Mouse (Mus musculus): ENCODE results near the gene Serpinb9. TPM values are rescaled to one million over a fixed set of nuclear protein-coding genes. Genes with fewer than 3 reads are reported as not detected.
A peak's percentile ranks its signal among the peaks of the same experiment; 100 is the strongest.
"Not testable (repeated sequence)": the region's sequence is repeated elsewhere in the genome, so short reads cannot be mapped to it uniquely, and the experiment has no call there.

Serpinb9 gene
- polyA plus RNA-seq (2014; fragmentation: Nextera tagmentation; extraction: Ambion mirVana): 0.32 and 1.8 TPM in 2 replicates

DNA sequence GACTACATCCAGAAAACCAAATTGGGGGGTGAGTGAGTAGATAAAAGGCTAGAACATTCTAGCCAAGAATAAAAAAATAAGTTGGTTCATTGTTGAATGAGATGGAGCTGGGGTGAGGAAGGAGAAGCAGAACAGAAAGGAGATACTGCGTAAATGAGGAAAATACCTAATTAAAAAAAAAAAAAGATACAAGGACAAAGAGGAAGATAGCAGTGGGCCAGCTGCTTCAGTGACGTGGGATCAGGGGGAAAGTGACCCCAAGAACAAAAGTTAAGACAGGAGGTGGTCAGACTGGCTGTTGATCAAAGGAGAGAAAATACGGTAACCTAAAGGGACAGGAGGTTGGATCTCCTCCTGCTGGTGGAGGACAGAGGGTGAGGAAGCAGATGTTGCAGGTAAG, at the start of gene Serpinb9:
Gene Serpinb9, plus strand, starts transcription at position 301 of the 400 bp plus-strand sequence.
- Histone ChIP-seq H3K9me3 (ENCODE audit: control insufficient read depth, low read length) (no peaks in the 10 kb centered on the region), H3K4me3 (replicated peaks; ENCODE audit: low read depth, low read length) (no peak within 1 kb of the TSS), H3K4me2 (ENCODE audit: low read length) (peak within 1 kb of the TSS; percentile 46), H3K27ac (replicated peaks; ENCODE audit: low read depth, low read length) (no peak within 1 kb of the TSS), H3K36me3 (ENCODE audit: control insufficient read depth, insufficient read depth, low read length) (no peaks in the 10 kb centered on the region), H3K4me1 (ENCODE audit: control insufficient read depth, insufficient read depth, low read length) (no peaks in the 10 kb centered on the region), H3K27me3 (ENCODE audit: control insufficient read depth, insufficient read depth, low read length) (no peaks in the 10 kb centered on the region), H3K9ac (replicated peaks; ENCODE audit: low read length) (no peak within 1 kb of the TSS; the same call in 1 of the 2 replicates)
- no peak for ATAC-seq (ENCODE audit: low FRiP score, low TSS enrichment)
- WGBS: 73% methylated on average over 3 of the region's 3 CpGs
- no peak for DNase-seq

DNA sequence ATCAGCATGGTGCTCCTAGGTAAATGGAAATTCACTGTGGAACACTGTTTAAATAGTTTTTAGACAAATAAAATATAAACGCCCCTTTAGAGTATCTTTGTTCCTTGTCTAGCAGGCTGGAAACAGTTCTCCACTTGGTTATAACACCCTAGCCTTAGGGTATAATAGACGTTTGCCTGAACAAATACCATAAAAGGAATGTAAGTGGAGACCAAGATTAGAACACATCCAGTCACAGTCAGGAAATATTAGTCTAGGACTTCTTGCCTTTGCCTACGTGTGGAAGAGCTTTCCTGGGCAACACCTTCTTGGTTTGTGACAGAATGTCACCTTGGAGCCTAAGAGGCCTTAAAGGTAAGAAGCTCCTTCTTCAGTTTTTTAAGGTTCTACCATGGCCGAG, 46.5 kb upstream of the Serpinb9 start:
- no peaks in the 10 kb centered on the region for H3K36me3 ChIP-seq (ENCODE audit: control insufficient read depth, insufficient read depth, low read length)
- 67% methylated on average over 4 of the region's 4 CpGs for WGBS
- no peak overlapping the region for H3K27ac ChIP-seq (replicated peaks; ENCODE audit: low read depth, low read length)
- no peak overlapping the region for H3K4me2 ChIP-seq (ENCODE audit: low read length)
- no peaks in the 10 kb centered on the region for H3K27me3 ChIP-seq (ENCODE audit: control insufficient read depth, insufficient read depth, low read length)
- DNase-seq (no peak), ATAC-seq (ENCODE audit: low FRiP score, low TSS enrichment) (no peak)
- no peaks in the 10 kb centered on the region for H3K9me3 ChIP-seq (ENCODE audit: control insufficient read depth, low read length)
- no peaks in the 10 kb centered on the region for H3K4me1 ChIP-seq (ENCODE audit: control insufficient read depth, insufficient read depth, low read length)
- H3K4me3 ChIP-seq (replicated peaks; ENCODE audit: low read depth, low read length): no peak overlapping the region
- no peak overlapping the region for H3K9ac ChIP-seq (replicated peaks; ENCODE audit: low read length)

DNA sequence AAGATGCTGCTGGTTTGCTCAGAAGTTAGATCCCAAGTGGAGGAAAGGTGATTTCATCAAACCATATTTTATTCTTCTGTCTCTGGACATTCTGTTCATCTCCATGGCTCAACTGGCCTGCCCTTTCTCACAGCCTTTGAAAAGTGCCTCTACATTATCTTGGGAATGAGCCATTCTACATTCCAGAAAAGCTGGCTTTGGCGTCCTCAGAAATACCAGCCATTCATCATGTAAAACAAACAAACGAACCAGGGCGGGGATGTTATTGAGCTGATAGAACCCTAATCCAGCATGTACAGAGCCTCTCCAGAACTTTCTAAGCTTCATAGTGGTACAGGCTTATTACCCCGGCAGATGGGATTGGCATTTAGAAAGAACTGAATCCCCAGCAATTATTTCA, 45.1 kb upstream of the Serpinb9 start:
- Histone ChIP-seq H3K4me2 (ENCODE audit: low read length) (no peak overlapping the region), H3K27me3 (ENCODE audit: control insufficient read depth, insufficient read depth, low read length) (no peaks in the 10 kb centered on the region), H3K4me3 (replicated peaks; ENCODE audit: low read depth, low read length) (no peak overlapping the region), H3K4me1 (ENCODE audit: control insufficient read depth, insufficient read depth, low read length) (no peaks in the 10 kb centered on the region), H3K9me3 (ENCODE audit: control insufficient read depth, low read length) (no peaks in the 10 kb centered on the region), H3K9ac (replicated peaks; ENCODE audit: low read length) (no peak overlapping the region), H3K36me3 (ENCODE audit: control insufficient read depth, insufficient read depth, low read length) (no peaks in the 10 kb centered on the region), H3K27ac (replicated peaks; ENCODE audit: low read depth, low read length) (no peak overlapping the region)
- 81% methylated on average over 4 of the region's 4 CpGs for WGBS
- no peak for DNase-seq
- ATAC-seq (ENCODE audit: low FRiP score, low TSS enrichment): no peak

DNA sequence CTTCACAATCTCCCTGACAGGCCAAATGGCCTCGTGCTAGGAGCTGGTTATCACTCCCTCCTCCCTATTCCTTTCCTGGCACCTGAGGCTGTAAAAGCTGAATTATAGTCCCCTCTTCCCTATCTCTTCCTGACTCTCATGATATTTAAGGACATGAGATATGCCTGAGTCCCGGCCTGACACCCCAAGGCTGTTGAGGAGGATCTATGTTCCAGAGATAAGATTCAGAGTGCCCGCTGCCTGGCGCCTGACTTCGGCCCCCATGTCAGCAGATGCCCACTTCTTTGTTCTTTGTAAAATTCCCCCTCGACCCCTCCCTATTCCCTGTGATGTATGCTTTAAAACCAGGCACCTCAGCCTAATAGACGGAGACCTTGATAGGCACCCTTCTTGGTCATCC, 44.5 kb upstream of the Serpinb9 start:
- not testable (repeated sequence) for DNase-seq; H3K9me3 ChIP-seq (ENCODE audit: control insufficient read depth, low read length); H3K27me3 ChIP-seq (ENCODE audit: control insufficient read depth, insufficient read depth, low read length); H3K9ac ChIP-seq (replicated peaks; ENCODE audit: low read length); H3K27ac ChIP-seq (replicated peaks; ENCODE audit: low read depth, low read length); H3K4me1 ChIP-seq (ENCODE audit: control insufficient read depth, insufficient read depth, low read length); H3K36me3 ChIP-seq (ENCODE audit: control insufficient read depth, insufficient read depth, low read length); H3K4me2 ChIP-seq (ENCODE audit: low read length); ATAC-seq (ENCODE audit: low FRiP score, low TSS enrichment); H3K4me3 ChIP-seq (replicated peaks; ENCODE audit: low read depth, low read length)
- 86% methylated on average over 7 of the region's 7 CpGs for WGBS

DNA sequence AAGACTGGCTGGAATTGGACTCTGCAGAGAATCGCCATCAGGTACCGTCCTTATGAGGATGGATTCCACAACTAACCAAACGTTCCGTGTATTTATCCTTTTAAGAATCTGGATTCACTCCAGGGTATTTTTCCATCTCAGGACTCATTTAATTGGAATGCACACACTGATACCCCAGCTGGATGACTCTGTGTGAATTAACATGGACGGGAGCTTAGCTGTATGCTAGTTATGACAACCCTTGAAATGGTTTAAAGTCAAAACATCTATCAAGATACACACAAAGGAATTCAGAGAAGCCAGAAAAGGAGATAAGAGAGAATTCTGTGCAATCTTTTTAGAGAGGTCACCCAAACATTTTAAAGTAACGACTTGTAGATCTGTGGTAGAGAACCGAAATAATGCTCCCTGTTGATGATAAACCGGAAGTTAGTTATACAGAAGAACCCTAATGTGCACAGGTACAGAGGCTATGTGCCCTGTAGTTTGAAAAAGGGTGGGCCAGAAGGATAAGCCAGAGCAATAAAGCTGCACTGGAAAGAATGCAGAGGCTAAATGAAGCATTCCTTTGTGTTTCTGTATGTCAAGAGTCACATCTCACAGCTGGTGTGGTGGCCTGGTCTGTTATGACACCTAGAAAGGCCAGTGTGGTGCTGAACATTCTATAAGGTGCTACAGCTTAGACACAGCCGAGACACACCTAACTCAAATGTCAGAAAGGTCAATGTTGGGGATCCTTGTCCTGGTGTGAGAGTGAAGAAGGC, 38.9 kb upstream of the Serpinb9 start:
- no peak for DNase-seq
- Histone ChIP-seq H3K4me3 (replicated peaks; ENCODE audit: low read depth, low read length) (no peak overlapping the region), H3K4me2 (ENCODE audit: low read length) (no peak overlapping the region), H3K9ac (replicated peaks; ENCODE audit: low read length) (no peak overlapping the region), H3K27ac (replicated peaks; ENCODE audit: low read depth, low read length) (no peak overlapping the region), H3K4me1 (ENCODE audit: control insufficient read depth, insufficient read depth, low read length) (no peaks in the 10 kb centered on the region), H3K36me3 (ENCODE audit: control insufficient read depth, insufficient read depth, low read length) (no peaks in the 10 kb centered on the region), H3K9me3 (ENCODE audit: control insufficient read depth, low read length) (no peaks in the 10 kb centered on the region), H3K27me3 (ENCODE audit: control insufficient read depth, insufficient read depth, low read length) (no peaks in the 10 kb centered on the region)
- WGBS: 86% methylated on average over 9 of the region's 9 CpGs
- no peak for ATAC-seq (ENCODE audit: low FRiP score, low TSS enrichment)

DNA sequence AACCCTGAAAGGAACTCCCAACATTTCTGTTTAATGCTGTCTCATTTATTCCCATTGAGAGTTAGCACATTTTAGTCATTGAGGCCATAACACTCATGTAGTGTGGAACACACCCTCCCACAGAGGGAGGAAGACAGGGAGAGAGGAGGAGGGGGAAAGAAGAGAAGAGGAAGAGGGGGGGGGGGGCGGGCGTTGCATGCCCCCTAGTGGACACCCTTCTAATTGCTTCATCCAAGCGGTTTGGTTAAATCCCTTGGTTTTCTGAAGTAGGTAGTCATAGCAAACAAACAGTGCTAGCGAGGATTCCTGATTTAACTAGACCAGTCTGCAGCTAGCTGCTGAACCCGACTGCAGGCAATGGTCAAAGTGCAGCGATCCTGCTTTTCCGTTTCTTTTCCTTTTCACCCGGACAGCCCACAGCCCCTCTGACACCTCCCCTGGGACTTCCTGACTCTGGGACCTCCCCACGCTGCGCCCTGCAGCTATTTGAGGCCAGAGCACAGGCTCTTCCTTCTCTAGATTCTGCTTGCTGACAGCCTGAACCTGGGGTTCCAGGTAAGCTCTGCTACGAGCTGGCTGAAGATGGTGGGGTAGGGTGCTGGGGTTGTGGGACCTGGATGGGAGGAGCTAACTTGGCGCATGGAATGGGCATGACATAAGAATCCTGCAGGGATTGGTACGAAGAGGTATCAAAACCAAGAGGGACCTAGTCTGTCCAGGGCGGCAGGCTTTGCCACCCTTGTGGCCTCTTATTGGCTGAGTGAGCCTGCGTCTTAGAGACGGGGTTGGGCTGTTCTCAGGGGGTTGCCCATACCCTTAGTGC, 37.9 kb upstream of the Serpinb9 start, which contains the start of gene Serpinb6b:
Gene Serpinb6b, plus strand, starts transcription at position 221 of the 823 bp plus-strand sequence.
- Histone ChIP-seq H3K9me3 (ENCODE audit: control insufficient read depth, low read length) (no peaks in the 10 kb centered on the region), H3K27ac (replicated peaks; ENCODE audit: low read depth, low read length) (no peak within 1 kb of the TSS), H3K4me3 (replicated peaks; ENCODE audit: low read depth, low read length) (no peak within 1 kb of the TSS), H3K4me1 (ENCODE audit: control insufficient read depth, insufficient read depth, low read length) (no peaks in the 10 kb centered on the region), H3K36me3 (ENCODE audit: control insufficient read depth, insufficient read depth, low read length) (no peaks in the 10 kb centered on the region), H3K4me2 (ENCODE audit: low read length) (peak within 1 kb of the TSS; percentile 33), H3K9ac (replicated peaks; ENCODE audit: low read length) (no peak within 1 kb of the TSS; the same call in 1 of the 2 replicates), H3K27me3 (ENCODE audit: control insufficient read depth, insufficient read depth, low read length) (no peaks in the 10 kb centered on the region)
- ATAC-seq (ENCODE audit: low FRiP score, low TSS enrichment) (peak; percentile 19; the same call in 1 of the 2 replicates), DNase-seq (peak; percentile 41)
- WGBS: 44% methylated on average over 14 of the region's 16 CpGs

DNA sequence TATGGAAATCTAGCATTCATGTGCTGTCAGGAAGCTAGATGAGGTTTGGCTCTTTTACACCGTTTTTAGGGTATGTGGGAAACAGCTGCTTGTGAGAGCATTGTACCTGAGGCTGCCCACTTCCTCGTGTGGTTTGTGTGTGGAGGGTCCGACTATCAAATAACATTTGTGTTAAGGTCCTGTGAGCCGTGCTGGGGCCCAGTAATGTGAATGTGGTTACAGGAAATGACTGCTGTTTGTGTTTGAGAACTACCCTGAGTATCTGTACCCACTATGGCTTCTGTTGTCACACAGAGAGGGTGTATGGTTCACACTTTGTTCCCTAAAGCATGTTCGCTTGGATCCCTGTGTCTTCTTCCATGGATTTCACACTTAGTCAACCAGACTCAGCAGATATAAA, 36.9 kb upstream of the Serpinb9 start:
- WGBS: 88% methylated on average over 5 of the region's 5 CpGs
- Histone ChIP-seq H3K4me1 (ENCODE audit: control insufficient read depth, insufficient read depth, low read length) (no peaks in the 10 kb centered on the region), H3K9me3 (ENCODE audit: control insufficient read depth, low read length) (no peaks in the 10 kb centered on the region), H3K27me3 (ENCODE audit: control insufficient read depth, insufficient read depth, low read length) (no peaks in the 10 kb centered on the region), H3K36me3 (ENCODE audit: control insufficient read depth, insufficient read depth, low read length) (no peaks in the 10 kb centered on the region), H3K27ac (replicated peaks; ENCODE audit: low read depth, low read length) (no peak overlapping the region), H3K4me3 (replicated peaks; ENCODE audit: low read depth, low read length) (no peak overlapping the region), H3K4me2 (ENCODE audit: low read length) (no peak overlapping the region), H3K9ac (replicated peaks; ENCODE audit: low read length) (no peak overlapping the region)
- ATAC-seq (ENCODE audit: low FRiP score, low TSS enrichment) (no peak), DNase-seq (no peak)

DNA sequence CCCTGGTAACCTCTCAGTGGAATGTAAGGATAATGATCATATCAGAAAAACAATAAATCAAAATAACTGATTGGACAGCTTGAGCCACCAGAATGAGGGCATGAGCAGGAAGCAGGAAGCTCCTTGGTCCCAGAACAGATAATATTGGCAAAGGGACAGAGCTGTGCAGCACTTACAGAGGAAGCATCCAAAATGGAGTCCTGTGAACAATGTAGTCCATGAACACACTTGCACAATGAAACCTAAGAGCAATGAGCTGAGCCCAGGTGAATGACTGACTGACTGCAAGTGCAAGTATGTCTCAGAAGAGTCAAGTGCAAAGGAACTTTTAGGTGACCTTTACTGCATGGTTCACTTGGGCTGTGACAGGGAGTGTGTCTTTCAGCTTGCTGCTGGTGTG, 35.8 kb upstream of the Serpinb9 start:
- H3K4me1 ChIP-seq (ENCODE audit: control insufficient read depth, insufficient read depth, low read length): no peaks in the 10 kb centered on the region
- H3K9me3 ChIP-seq (ENCODE audit: control insufficient read depth, low read length): no peaks in the 10 kb centered on the region
- H3K36me3 ChIP-seq (ENCODE audit: control insufficient read depth, insufficient read depth, low read length): no peaks in the 10 kb centered on the region
- no peak overlapping the region for H3K4me2 ChIP-seq (ENCODE audit: low read length)
- H3K27me3 ChIP-seq (ENCODE audit: control insufficient read depth, insufficient read depth, low read length): no peaks in the 10 kb centered on the region
- DNase-seq (no peak), ATAC-seq (ENCODE audit: low FRiP score, low TSS enrichment) (no peak)
- no peak overlapping the region for H3K9ac ChIP-seq (replicated peaks; ENCODE audit: low read length)
- H3K27ac ChIP-seq (replicated peaks; ENCODE audit: low read depth, low read length): no peak overlapping the region
- H3K4me3 ChIP-seq (replicated peaks; ENCODE audit: low read depth, low read length): no peak overlapping the region

Data from midbrain, embryonic 14.5 days (tissue).